Comparison of ENCODE assay signal across 33 mouse cellular contexts in the genomic region with DNA sequence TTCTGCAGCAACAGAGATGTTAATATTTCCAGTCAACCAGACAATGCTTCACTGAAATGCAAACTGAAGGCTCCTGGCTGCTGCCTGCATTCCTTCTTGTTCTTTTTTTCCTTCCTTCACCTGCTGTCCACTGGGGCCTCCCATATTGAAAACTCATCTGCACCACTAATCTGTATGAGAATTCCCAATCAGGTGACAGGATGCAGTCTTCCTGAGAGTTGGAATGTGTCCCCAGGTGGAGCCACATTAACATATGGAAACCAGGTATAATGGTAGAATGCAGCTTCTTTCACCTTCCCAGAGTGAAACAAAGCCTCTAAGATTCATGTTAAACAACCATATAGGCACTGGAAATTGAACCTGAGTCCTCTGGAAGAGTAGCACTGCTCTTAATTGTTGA. TPM values are rescaled to one million over a fixed set of nuclear protein-coding genes. Genes with fewer than 3 reads are reported as not detected.
DNase-seq lines count a peak whose midpoint lies in the region; ATAC-seq and TF ChIP-seq lines count a peak whose summit lies in the region.
"Had no signal": no experiment of that assay in that cellular context is flagged by ENCODE, and none has a peak within 500 bp of the region (broad histone marks: within the 10 kb centered on the region; RNA-seq: fewer than 3 reads in every experiment).

No protein-coding gene starts in this region.

- no peaks in the 10 kb centered on the region for H3K36me3 ChIP-seq in midbrain, embryonic 11.5 days (ENCODE audit: control insufficient read depth, insufficient read depth, low read length)
- 0 out of 2 replicates have a peak, but pooled peaks cover 2% of the 10 kb centered on the region for H3K36me3 ChIP-seq in midbrain, embryonic 10.5 days
- no peaks in the 10 kb centered on the region; the same call in 1 of the 2 replicates for H3K36me3 ChIP-seq in ES-Bruce4 (ENCODE audit: control insufficient read depth, insufficient read depth, low read length, poor library complexity, severe bottlenecking)
- no peaks in the 10 kb centered on the region for H3K36me3 ChIP-seq in ES-E14 (ENCODE audit: control insufficient read depth, insufficient read depth, low read length, poor library complexity, severe bottlenecking)
- H3K36me3 ChIP-seq in hindbrain, embryonic 13.5 days: no peaks in the 10 kb centered on the region
- H3K36me3 ChIP-seq: embryonic facial prominence, embryonic 15.5 days; forebrain, embryonic 12.5 days had no signal

- no peak overlapping the region for H3K9ac ChIP-seq in midbrain, embryonic 11.5 days (ENCODE audit: low read length)
- H3K9ac ChIP-seq in ES-Bruce4 (ENCODE audit: low read depth, poor library complexity, severe bottlenecking): no peak overlapping the region
- no peak overlapping the region for H3K9ac ChIP-seq in ES-E14 (ENCODE audit: insufficient read depth, low read depth, low read length, poor library complexity, severe bottlenecking)
- H3K9ac ChIP-seq in hindbrain, embryonic 13.5 days: no peak overlapping the region
- H3K9ac ChIP-seq: embryonic facial prominence, embryonic 13.5 days; embryonic facial prominence, embryonic 15.5 days; forebrain, embryonic 12.5 days had no signal

- H3K4me3 ChIP-seq in midbrain, embryonic 11.5 days (ENCODE audit: low read depth, low read length): no peak overlapping the region
- H3K4me3 ChIP-seq in midbrain, embryonic 10.5 days: no peak overlapping the region
- H3K4me3 ChIP-seq in ES-Bruce4 (ENCODE audit: low read depth, low read length) (no peak overlapping the region), ES-E14 (ENCODE audit: insufficient read depth in 1 of 2, low read depth in 1 of 2, low read length in 2 of 2, poor library complexity in 1 of 2, severe bottlenecking in 1 of 2) (no peak overlapping the region)
- H3K4me3 ChIP-seq in hindbrain, embryonic 13.5 days: no peak overlapping the region
- H3K4me3 ChIP-seq: embryonic facial prominence, embryonic 13.5 days; embryonic facial prominence, embryonic 15.5 days; erythroblast, embryonic 14.5 days; forebrain, embryonic 10.5 days; forebrain, embryonic 12.5 days had no signal

- no peak for TF ChIP-seq CTCF in ES-Bruce4 (IDR thresholded peaks at IDR 0.05; ENCODE audit: low read depth, low read length)

- peaks cover 4% of the 10 kb centered on the region; the same call in 1 of the 2 replicates for H3K4me1 ChIP-seq in midbrain, embryonic 11.5 days (ENCODE audit: control insufficient read depth, insufficient read depth, low read length)
- peaks cover 20% of the 10 kb centered on the region for H3K4me1 ChIP-seq in midbrain, embryonic 10.5 days
- H3K4me1 ChIP-seq in ES-Bruce4 (ENCODE audit: control insufficient read depth, insufficient read depth, low read length) (peaks cover 2% of the 10 kb centered on the region), ES-E14 (ENCODE audit: control insufficient read depth in 2 of 2, insufficient read depth in 2 of 2, low read length in 2 of 2, poor library complexity in 1 of 2) (peaks cover 4 to 11% of the 10 kb centered on the region in 2 experiments; a peak in 3 of 4 replicates)
- peaks cover 37% of the 10 kb centered on the region for H3K4me1 ChIP-seq in hindbrain, embryonic 13.5 days (replicated peaks)
- H3K4me1 ChIP-seq: embryonic facial prominence, embryonic 15.5 days had no signal

- ATAC-seq in midbrain, embryonic 11.5 days (ENCODE audit: low FRiP score): no peak
- ATAC-seq in hindbrain, embryonic 13.5 days (ENCODE audit: low FRiP score): no peak
- ATAC-seq: activated CD4-positive, CD25-positive, alpha-beta regulatory T cell, adult 4 months; forebrain, embryonic 14.5 days; forebrain, embryonic 16.5 days; Patski had no signal

- in situ Hi-C loops in ES-E14 (cut with MboI; ENCODE audit: low sequenced_read_pairs in 2 of 2, unreplicated experiment in 2 of 2): loop anchor here in 1 of 2 experiments (25.0 kb wide), 1 partner anchor 320 kb away; no protein-coding TSS in a partner anchor

- no peaks in the 10 kb centered on the region for H3K9me3 ChIP-seq in midbrain, embryonic 11.5 days (ENCODE audit: control insufficient read depth, low read length)
- no peaks in the 10 kb centered on the region for H3K9me3 ChIP-seq in midbrain, embryonic 10.5 days (replicated peaks)
- H3K9me3 ChIP-seq in ES-Bruce4 (replicated peaks; ENCODE audit: control insufficient read depth, insufficient read depth, low read length, poor library complexity, severe bottlenecking) (peaks cover 13% of the 10 kb centered on the region), ES-E14 (ENCODE audit: control insufficient read depth, insufficient read depth, low read depth, low read length) (no peaks in the 10 kb centered on the region)
- no peaks in the 10 kb centered on the region for H3K9me3 ChIP-seq in hindbrain, embryonic 13.5 days
- H3K9me3 ChIP-seq: embryonic facial prominence, embryonic 13.5 days; embryonic facial prominence, embryonic 15.5 days; forebrain, embryonic 10.5 days; forebrain, embryonic 12.5 days; G1E had no signal

- H3K4me2 ChIP-seq in midbrain, embryonic 11.5 days: no peak overlapping the region
- H3K4me2 ChIP-seq in hindbrain, embryonic 13.5 days: no peak overlapping the region
- H3K4me2 ChIP-seq: embryonic facial prominence, embryonic 13.5 days; embryonic facial prominence, embryonic 15.5 days; forebrain, embryonic 12.5 days had no signal

- H3K27ac ChIP-seq in midbrain, embryonic 11.5 days (ENCODE audit: low read depth, low read length): no peak overlapping the region
- H3K27ac ChIP-seq in midbrain, embryonic 10.5 days (replicated peaks): no peak overlapping the region
- H3K27ac ChIP-seq in ES-Bruce4 (ENCODE audit: insufficient read depth, low read length) (peak overlapping the region; percentile 63; the same call in 1 of the 2 replicates), ES-E14 (ENCODE audit: insufficient read depth, low read depth, low read length, poor library complexity, severe bottlenecking) (peak overlapping the region; percentile 69; the same call in 1 of the 2 replicates)
- no peak overlapping the region; the same call in 1 of the 2 replicates for H3K27ac ChIP-seq in hindbrain, embryonic 13.5 days
- H3K27ac ChIP-seq: embryonic facial prominence, embryonic 13.5 days; embryonic facial prominence, embryonic 15.5 days; forebrain, embryonic 10.5 days; forebrain, embryonic 12.5 days had no signal

- TF ChIP-seq POLR2A in ES-Bruce4 (IDR thresholded peaks at IDR 0.05; ENCODE audit: insufficient read depth, low read length): no peak

- TF ChIP-seq EP300 in ES-Bruce4 (IDR thresholded peaks at IDR 0.05; ENCODE audit: insufficient read depth, low read depth, low read length): no peak

- H3K27me3 ChIP-seq in midbrain, embryonic 11.5 days (ENCODE audit: control insufficient read depth, insufficient read depth, low read length): no peaks in the 10 kb centered on the region
- no peaks in the 10 kb centered on the region for H3K27me3 ChIP-seq in midbrain, embryonic 10.5 days (ENCODE audit: low read depth, poor library complexity, severe bottlenecking)
- H3K27me3 ChIP-seq in ES-Bruce4 (ENCODE audit: control insufficient read depth, insufficient read depth, low read length, poor library complexity, severe bottlenecking): no peaks in the 10 kb centered on the region
- no peaks in the 10 kb centered on the region for H3K27me3 ChIP-seq in hindbrain, embryonic 13.5 days
- H3K27me3 ChIP-seq: embryonic facial prominence, embryonic 13.5 days; embryonic facial prominence, embryonic 15.5 days; forebrain, embryonic 12.5 days; Patski had no signal

- peak; percentile 8 for DNase-seq in midbrain, embryonic 11.5 days (ENCODE audit: low spot score, missing footprints)
- DNase-seq in midbrain, embryonic 10.5 days (ENCODE audit: low spot score): no peak
- peak; percentile 25 for DNase-seq in ES-E14 (ENCODE audit: low read depth, low spot score)
- DNase-seq in ZHBTc4 (ENCODE audit: low read depth, low spot score): peak; percentile 68
- DNase-seq in thymus, postnatal 0 days (ENCODE audit: low spot score): no peak
- DNase-seq: adrenal gland, postnatal 10 days; adrenal gland, postnatal 25 days; B cell, adult 2 months; cerebellum, adult 11 months; cerebellum, adult 18-20 months; cerebellum, adult 8-10 months; cerebellum, adult 9-11 months; cerebellum, postnatal 14 days; cerebellum, postnatal 36 days; embryo, embryonic 11 days had no signal

TF ChIP-seq in ES-E14, 5 proteins besides CTCF, POLR2A, EP300 and RAD21:
- TF ChIP-seq ZNF384 (IDR thresholded peaks at IDR 0.05; ENCODE audit: low read depth, low read length) (no peak), HCFC1 (IDR thresholded peaks at IDR 0.05; ENCODE audit: borderline replicate concordance, insufficient read depth, low read length) (no peak), ZC3H11A (IDR thresholded peaks at IDR 0.05; ENCODE audit: borderline replicate concordance, low read depth, low read length) (no peak), CHD2 (IDR thresholded peaks at IDR 0.05; ENCODE audit: low read depth, low read length) (no peak), MAFK (IDR thresholded peaks at IDR 0.05; ENCODE audit: insufficient read depth, low read depth, low read length) (no peak)
TF ChIP-seq in ES-E14: peak in this region for 0.

RNA-seq across cellular contexts. Expression of a gene that starts 48.1 kb away (rescaled TPM):
- 14.5 and 15.2 TPM in 2 replicates for polyA plus RNA-seq in midbrain, embryonic 11.5 days (2014; fragmentation: Nextera tagmentation; extraction: Ambion mirVana)
- polyA plus RNA-seq in midbrain, embryonic 10.5 days (2016; fragmentation: Nextera tagmentation; extraction: Ambion mirVana): 7.0 and 10.0 TPM in 2 replicates
- polyA plus RNA-seq in ES-Bruce4 (2011; ENCODE audit: insufficient read depth, insufficient read length, low read depth, missing spikeins): 7.2 and 8.0 TPM in 2 replicates
- total RNA-seq in ES-E14 (2012; rRNA removed): 3.3 and 5.0 TPM in 2 replicates
- 21.4 and 22.5 TPM in 2 replicates for polyA plus RNA-seq in hindbrain, embryonic 13.5 days (2015; fragmentation: Nextera tagmentation; extraction: Ambion mirVana)
- 1.6 and 1.8 TPM in 2 replicates for polyA plus RNA-seq in thymus, postnatal 0 days (2015; fragmentation: Nextera tagmentation; extraction: Ambion mirVana)

RNA-seq across cellular contexts. Expression of a gene that starts 57.8 kb away (rescaled TPM):
- polyA plus RNA-seq in midbrain, embryonic 11.5 days (2014; fragmentation: Nextera tagmentation; extraction: Ambion mirVana): not detected in 2 replicates
- polyA plus RNA-seq in midbrain, embryonic 10.5 days (2016; fragmentation: Nextera tagmentation; extraction: Ambion mirVana): not detected in 2 replicates
- polyA plus RNA-seq in ES-Bruce4 (2011; ENCODE audit: insufficient read depth, insufficient read length, low read depth, missing spikeins): not detected in 2 replicates
- total RNA-seq in ES-E14 (2012; rRNA removed): not detected in 2 replicates
- polyA plus RNA-seq in hindbrain, embryonic 13.5 days (2015; fragmentation: Nextera tagmentation; extraction: Ambion mirVana): not detected in 2 replicates
- polyA plus RNA-seq in thymus, postnatal 0 days (2015; fragmentation: Nextera tagmentation; extraction: Ambion mirVana): 0.57 TPM in 1 of 2 replicates, not detected in the other
- total RNA-seq: adrenal gland, adult 18-20 months; adrenal gland, postnatal 10 days; adrenal gland, postnatal 25 days; adrenal gland, postnatal 4 days; common myeloid progenitor, adult 5-6 weeks; G1E had no signal
- polyA plus RNA-seq: activated CD4-positive, CD25-positive, alpha-beta regulatory T cell, adult 4 months; brain, embryonic 14.5 days; embryonic facial prominence, embryonic 11.5 days; embryonic facial prominence, embryonic 13.5 days; embryonic facial prominence, embryonic 15.5 days; erythroblast, embryonic 14.5 days; forebrain, embryonic 10.5 days; forebrain, embryonic 12.5 days; forebrain, embryonic 14.5 days; forebrain, embryonic 16.5 days; frontal cortex, adult 2 months; G1E; Patski had no signal

Comparison
In these comparisons a context has a peak if more than half of its experiments do, and no peak if none do; other contexts are left out.
1. DNase-seq: peak in midbrain, embryonic 11.5 days (single experiment), ES-E14 (single experiment) and ZHBTc4 (single experiment); none in midbrain, embryonic 10.5 days (single experiment) and thymus, postnatal 0 days (single experiment).
2. H3K27ac ChIP-seq: peak in ES-Bruce4 (single experiment) and ES-E14 (single experiment); none in midbrain, embryonic 11.5 days (single experiment), midbrain, embryonic 10.5 days (single experiment) and hindbrain, embryonic 13.5 days (single experiment).